Mouse (Mus musculus): ENCODE measurements around the gene Npffr2. TPM values are rescaled to one million over a fixed set of nuclear protein-coding genes. Genes with fewer than 3 reads are reported as not detected.
A peak's percentile ranks its signal among the peaks of the same experiment; 100 is the strongest.

The Npffr2 gene
- polyA plus RNA-seq (2015; fragmentation: Nextera tagmentation; extraction: Ambion mirVana): 0.11 TPM in 1 of 2 replicates, not detected in the other

- TF ChIP-seq CTCF (IDR thresholded peaks at IDR 0.05; ENCODE audit: low read depth): no peak
- H3K27ac ChIP-seq: no peak within 1 kb of the TSS
- no peaks in the 10 kb centered on the region for H3K36me3 ChIP-seq (ENCODE audit: insufficient read depth, low read length)
- no peaks in the 10 kb centered on the region for H3K4me1 ChIP-seq (replicated peaks; ENCODE audit: insufficient read depth, low read length)
- DNase-seq (ENCODE audit: low spot score) (peak; percentile 50), ATAC-seq (replicated peaks; ENCODE audit: low FRiP score, low read depth) (peak; percentile 94)
- peak within 1 kb of the TSS; percentile 60 for H3K4me2 ChIP-seq (ENCODE audit: low read length)
- 0 out of 2 replicates have a peak, but pooled peaks cover 3% of the 10 kb centered on the region for H3K27me3 ChIP-seq (ENCODE audit: insufficient read depth, low read length)
- H3K9me3 ChIP-seq (replicated peaks; ENCODE audit: low read length): no peaks in the 10 kb centered on the region
- H3K9ac ChIP-seq (ENCODE audit: low read depth, low read length): no peak within 1 kb of the TSS
- peak within 1 kb of the TSS; percentile 29 for H3K4me3 ChIP-seq (replicated peaks; ENCODE audit: low read depth, low read length)
- 6% methylated on average over 23 of the region's 23 CpGs for WGBS
These were observed at the start of gene Npffr2 for GRCm38 (mm10) chr5:89526878-89527578. TSS of gene Npffr2 (plus strand) at chr5:89527429.

- WGBS: 86% methylated on average over 1 of the region's 1 CpGs
- Histone ChIP-seq H3K9ac (ENCODE audit: low read depth, low read length) (no peak overlapping the region), H3K4me3 (replicated peaks; ENCODE audit: low read depth, low read length) (no peak overlapping the region), H3K4me1 (replicated peaks; ENCODE audit: insufficient read depth, low read length) (no peaks in the 10 kb centered on the region), H3K27me3 (ENCODE audit: insufficient read depth, low read length) (no peaks in the 10 kb centered on the region), H3K36me3 (ENCODE audit: insufficient read depth, low read length) (no peaks in the 10 kb centered on the region), H3K9me3 (replicated peaks; ENCODE audit: low read length) (no peaks in the 10 kb centered on the region), H3K27ac (no peak overlapping the region), H3K4me2 (ENCODE audit: low read length) (no peak overlapping the region)
- no peak for TF ChIP-seq CTCF (IDR thresholded peaks at IDR 0.05; ENCODE audit: low read depth)
- no peak for DNase-seq (ENCODE audit: low spot score)
- ATAC-seq (replicated peaks; ENCODE audit: low FRiP score, low read depth): no peak
These were observed 34.7 kb upstream of the Npffr2 start for GRCm38 (mm10) chr5:89492560-89492959.

- peak; percentile 3 for DNase-seq (ENCODE audit: low spot score)
- WGBS: 60% methylated on average over 6 of the region's 6 CpGs
These were observed 27.0 kb upstream of the Npffr2 start for GRCm38 (mm10) chr5:89500182-89500581.

GRCm38 (mm10) chr5:89518641-89519040, 8.6 kb upstream of the Npffr2 start:
- no peak overlapping the region for H3K4me2 ChIP-seq (ENCODE audit: low read length)
- no peak for ATAC-seq (replicated peaks; ENCODE audit: low FRiP score, low read depth)
- no peaks in the 10 kb centered on the region for H3K27me3 ChIP-seq (ENCODE audit: insufficient read depth, low read length)
- no peaks in the 10 kb centered on the region for H3K4me1 ChIP-seq (replicated peaks; ENCODE audit: insufficient read depth, low read length)
- WGBS: 72% methylated on average over 4 of the region's 4 CpGs
- H3K9ac ChIP-seq (ENCODE audit: low read depth, low read length): no peak overlapping the region
- no peak overlapping the region for H3K4me3 ChIP-seq (replicated peaks; ENCODE audit: low read depth, low read length)
- no peak overlapping the region for H3K27ac ChIP-seq
- H3K36me3 ChIP-seq (ENCODE audit: insufficient read depth, low read length): no peaks in the 10 kb centered on the region
- DNase-seq (ENCODE audit: low spot score): no peak
- no peak for TF ChIP-seq CTCF (IDR thresholded peaks at IDR 0.05; ENCODE audit: low read depth)
- no peaks in the 10 kb centered on the region for H3K9me3 ChIP-seq (replicated peaks; ENCODE audit: low read length)

More at GRCm38 (mm10) chr5:89500182-89500581, 27.0 kb upstream of the Npffr2 start:
- peak; percentile 50 for TF ChIP-seq CTCF (IDR thresholded peaks at IDR 0.05; ENCODE audit: low read depth)
- no peaks in the 10 kb centered on the region for H3K36me3 ChIP-seq (ENCODE audit: insufficient read depth, low read length)
- H3K27ac ChIP-seq: no peak overlapping the region
- H3K4me3 ChIP-seq (replicated peaks; ENCODE audit: low read depth, low read length): no peak overlapping the region
- H3K9ac ChIP-seq (ENCODE audit: low read depth, low read length): no peak overlapping the region
- H3K9me3 ChIP-seq (replicated peaks; ENCODE audit: low read length): no peaks in the 10 kb centered on the region
- H3K27me3 ChIP-seq (ENCODE audit: insufficient read depth, low read length): no peaks in the 10 kb centered on the region
- H3K4me2 ChIP-seq (ENCODE audit: low read length): no peak overlapping the region
- H3K4me1 ChIP-seq (replicated peaks; ENCODE audit: insufficient read depth, low read length): no peaks in the 10 kb centered on the region
- no peak for ATAC-seq (replicated peaks; ENCODE audit: low FRiP score, low read depth)

- no peak overlapping the region for H3K27ac ChIP-seq
- WGBS: 6% methylated on average over 14 of the region's 14 CpGs
- no peak for ATAC-seq (replicated peaks; ENCODE audit: low FRiP score, low read depth)
- 0 out of 2 replicates have a peak, but pooled peaks cover 3% of the 10 kb centered on the region for H3K27me3 ChIP-seq (ENCODE audit: insufficient read depth, low read length)
- peak overlapping the region; percentile 29; the same call in 1 of the 2 replicates for H3K4me3 ChIP-seq (replicated peaks; ENCODE audit: low read depth, low read length)
- H3K9ac ChIP-seq (ENCODE audit: low read depth, low read length): no peak overlapping the region
- TF ChIP-seq CTCF (IDR thresholded peaks at IDR 0.05; ENCODE audit: low read depth): no peak
- H3K9me3 ChIP-seq (replicated peaks; ENCODE audit: low read length): no peaks in the 10 kb centered on the region
- no peaks in the 10 kb centered on the region for H3K36me3 ChIP-seq (ENCODE audit: insufficient read depth, low read length)
- H3K4me1 ChIP-seq (replicated peaks; ENCODE audit: insufficient read depth, low read length): no peaks in the 10 kb centered on the region
- DNase-seq (ENCODE audit: low spot score): peak; percentile 9
- H3K4me2 ChIP-seq (ENCODE audit: low read length): peak overlapping the region; percentile 60
These were observed 949 bp upstream of the Npffr2 start for GRCm38 (mm10) chr5:89526181-89526778.

GRCm38 (mm10) chr5:89528951-89529350, 1.7 kb downstream of the Npffr2 start:
- ATAC-seq (replicated peaks; ENCODE audit: low FRiP score, low read depth) (no peak), DNase-seq (ENCODE audit: low spot score) (peak; percentile 1)
- TF ChIP-seq CTCF (IDR thresholded peaks at IDR 0.05; ENCODE audit: low read depth): no peak
- H3K9ac ChIP-seq (ENCODE audit: low read depth, low read length): no peak overlapping the region
- H3K4me3 ChIP-seq (replicated peaks; ENCODE audit: low read depth, low read length): no peak overlapping the region
- H3K27ac ChIP-seq: no peak overlapping the region
- WGBS: 13% methylated on average over 4 of the region's 4 CpGs
- H3K4me2 ChIP-seq (ENCODE audit: low read length): no peak overlapping the region
- H3K36me3 ChIP-seq (ENCODE audit: insufficient read depth, low read length): no peaks in the 10 kb centered on the region
- 0 out of 2 replicates have a peak, but pooled peaks cover 3% of the 10 kb centered on the region for H3K27me3 ChIP-seq (ENCODE audit: insufficient read depth, low read length)
- H3K4me1 ChIP-seq (replicated peaks; ENCODE audit: insufficient read depth, low read length): no peaks in the 10 kb centered on the region
- H3K9me3 ChIP-seq (replicated peaks; ENCODE audit: low read length): no peaks in the 10 kb centered on the region
